Mouse (Mus musculus) spleen, adult 2 months (tissue): Measurements from ENCODE around the gene Gm9958.

Experiments used
- CTCF ChIP-seq: fragments of 200-500 bp; IDR thresholded peaks from 2 replicates; pipeline ENCODE4 v1.5.1; 2011; ENCODE audit warnings: mild to moderate bottlenecking, inconsistent platforms; ENCODE audit not compliant: insufficient read depth, insufficient read length, insufficient replicate concordance; ENCODE audit errors: extremely low read depth
- POLR2A ChIP-seq: fragments of 200-500 bp; IDR thresholded peaks from 2 replicates; pipeline ENCODE4 v1.6.1; 2011; ENCODE audit warnings: low read depth, low read length, inconsistent platforms

GRCm38 (mm10) chr5:90367067-90367303 lies at the start of gene Gm9958:
- TF ChIP-seq POLR2A (no peak), CTCF (no peak)
